Mouse (Mus musculus): ENCODE results near the gene Slc43a3. TPM values are rescaled to one million over a fixed set of nuclear protein-coding genes. Genes with fewer than 3 reads are reported as not detected.

Slc43a3 gene
- polyA plus RNA-seq, 1 experiment, result 142 TPM

DNA sequence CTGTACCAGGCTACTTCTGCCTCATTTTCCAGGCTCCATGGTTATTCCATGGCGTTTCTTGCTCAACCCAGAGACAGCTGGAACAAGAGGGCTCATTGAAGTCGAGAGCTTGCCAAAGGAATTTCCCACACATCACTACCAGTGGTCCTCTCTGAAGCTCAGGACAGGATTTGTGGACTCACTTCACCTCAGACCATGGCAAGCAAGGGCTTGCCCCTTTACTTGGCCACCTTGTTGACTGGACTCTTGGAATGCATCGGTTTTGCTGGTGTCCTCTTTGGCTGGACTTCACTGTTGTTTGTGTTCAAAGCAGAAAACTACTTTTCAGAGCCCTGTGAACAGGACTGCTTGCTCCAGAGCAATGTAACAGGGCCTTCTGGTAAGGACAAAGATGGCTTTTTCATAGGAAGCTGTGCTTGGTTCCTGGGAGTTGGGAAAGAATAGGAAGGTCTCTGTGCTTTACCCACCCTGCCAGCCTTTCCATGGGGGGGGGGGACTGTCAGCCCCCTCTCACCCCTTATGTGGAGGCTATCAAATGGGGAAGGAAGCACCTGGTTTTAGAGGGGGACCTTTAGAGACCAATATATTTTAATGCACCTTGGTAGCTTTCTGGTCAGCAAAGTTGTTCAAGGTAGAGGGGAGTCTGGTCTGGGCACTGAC lies 1.2 kb downstream of the Slc43a3 start:
- DNase-seq (ENCODE audit: low spot score), result no peak

DNA sequence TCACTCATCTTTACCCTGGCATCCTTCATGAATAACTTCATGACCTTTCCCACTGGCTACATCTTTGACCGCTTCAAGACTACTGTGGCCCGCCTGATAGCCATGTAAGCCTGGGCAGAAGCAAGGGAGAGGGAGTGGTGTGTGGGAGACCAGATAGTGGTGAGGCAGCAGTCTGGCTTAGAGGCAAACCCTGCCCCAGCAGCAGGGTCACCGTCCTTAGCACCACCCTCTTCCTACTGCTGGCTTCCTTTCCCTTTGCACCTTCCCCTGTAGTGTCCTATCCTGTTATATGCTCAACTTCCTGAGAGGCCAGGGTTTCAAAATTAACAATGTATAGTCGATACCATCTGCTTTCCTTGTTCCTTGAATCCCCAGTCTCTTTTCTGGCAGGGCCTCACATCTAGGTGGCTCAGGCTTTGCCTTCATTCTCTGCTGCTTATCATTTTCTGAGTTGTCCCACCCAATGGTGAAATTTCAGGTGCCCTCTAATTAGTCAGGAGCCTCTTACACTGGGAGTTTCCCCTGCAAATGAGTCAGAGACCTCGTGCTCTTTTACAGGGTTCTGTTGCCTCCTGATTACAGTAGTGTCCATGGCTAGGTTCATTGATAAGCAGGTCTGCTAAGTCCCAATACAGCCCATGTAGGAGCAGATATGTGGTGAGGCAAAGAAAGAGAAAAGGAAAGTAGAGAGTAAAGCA lies 2.0 kb downstream of the Slc43a3 start:
- no peak for DNase-seq (ENCODE audit: low spot score)

DNA sequence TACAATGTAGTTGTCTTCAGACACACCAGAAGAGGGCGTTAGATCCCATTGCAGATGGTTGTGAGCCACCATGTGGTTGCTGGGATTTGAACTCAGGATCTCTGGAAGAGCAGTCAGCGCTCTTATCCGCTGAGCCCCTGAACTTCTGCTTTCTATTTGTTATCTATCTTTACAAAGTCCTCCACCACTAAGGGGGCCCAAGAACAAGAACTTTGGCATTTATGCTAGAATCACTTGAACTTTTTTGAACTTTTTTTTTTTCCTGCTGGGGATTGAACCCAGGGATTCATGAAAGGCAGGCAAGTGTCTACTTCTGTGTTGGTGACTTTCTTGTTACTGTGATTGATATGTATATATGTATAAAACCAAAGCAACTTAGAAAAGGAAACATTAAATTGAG lies 2.9 kb downstream of the Slc43a3 start:
- no peak for DNase-seq (ENCODE audit: low spot score)

DNA sequence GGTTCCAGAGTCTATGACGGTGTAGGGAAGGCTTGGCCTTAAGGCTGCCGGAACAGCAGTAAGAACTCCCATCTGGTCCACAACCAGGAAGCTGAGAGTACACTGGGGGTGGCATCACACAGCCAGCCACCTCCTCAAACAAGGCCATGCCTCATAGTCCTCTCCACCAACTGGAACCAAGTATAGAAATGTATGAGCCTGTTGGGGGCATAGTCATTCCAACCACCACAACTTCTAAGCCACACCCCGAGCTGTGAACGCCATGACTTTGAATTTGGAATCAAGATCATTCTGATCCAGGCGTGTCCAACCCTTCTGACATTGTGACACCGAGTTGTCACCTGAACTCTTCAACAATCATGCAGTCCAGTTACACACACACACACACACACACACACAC lies 3.3 kb downstream of the Slc43a3 start:
- DNase-seq (ENCODE audit: low spot score), result no peak

DNA sequence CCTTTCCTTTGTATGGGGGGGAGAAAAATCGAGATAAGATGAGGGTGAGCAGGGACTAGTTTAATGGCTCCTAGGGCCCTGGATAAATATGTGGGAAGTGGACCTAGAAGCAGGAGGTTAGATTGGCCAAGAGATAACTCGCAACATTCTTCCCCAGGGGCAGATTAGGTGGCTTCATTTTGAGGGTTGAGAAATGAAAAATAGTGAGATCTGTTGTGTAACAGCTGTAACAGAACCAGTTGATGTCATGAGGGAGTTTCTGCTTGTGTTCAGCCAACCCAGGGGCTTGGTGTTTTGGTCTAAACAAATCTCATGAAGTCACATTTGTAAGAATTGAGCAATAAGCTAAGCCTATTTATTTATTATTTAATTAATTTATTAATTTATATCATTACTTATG lies 5.0 kb downstream of the Slc43a3 start:
- no peak for DNase-seq (ENCODE audit: low spot score)

DNA sequence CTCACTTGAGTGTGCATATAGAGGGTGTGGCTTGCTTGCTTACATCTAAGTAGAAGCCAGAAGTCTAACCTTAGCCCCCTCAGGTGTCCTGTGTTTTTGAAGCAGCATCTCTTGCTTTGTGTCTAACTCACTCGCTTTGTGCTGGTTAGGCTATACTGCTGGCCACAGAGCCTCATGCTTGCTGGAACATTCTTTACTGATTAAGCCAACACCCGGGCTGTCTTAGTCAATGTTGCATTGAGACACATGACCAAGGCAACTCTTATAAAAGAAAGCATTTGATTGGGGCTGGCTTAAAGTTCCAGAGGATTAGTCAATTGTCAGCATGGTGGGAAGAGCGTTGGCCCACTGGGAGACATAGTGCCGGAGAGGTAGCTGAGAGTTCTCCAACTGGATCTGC lies 5.4 kb downstream of the Slc43a3 start:
- DNase-seq (ENCODE audit: low spot score), result no peak

DNA sequence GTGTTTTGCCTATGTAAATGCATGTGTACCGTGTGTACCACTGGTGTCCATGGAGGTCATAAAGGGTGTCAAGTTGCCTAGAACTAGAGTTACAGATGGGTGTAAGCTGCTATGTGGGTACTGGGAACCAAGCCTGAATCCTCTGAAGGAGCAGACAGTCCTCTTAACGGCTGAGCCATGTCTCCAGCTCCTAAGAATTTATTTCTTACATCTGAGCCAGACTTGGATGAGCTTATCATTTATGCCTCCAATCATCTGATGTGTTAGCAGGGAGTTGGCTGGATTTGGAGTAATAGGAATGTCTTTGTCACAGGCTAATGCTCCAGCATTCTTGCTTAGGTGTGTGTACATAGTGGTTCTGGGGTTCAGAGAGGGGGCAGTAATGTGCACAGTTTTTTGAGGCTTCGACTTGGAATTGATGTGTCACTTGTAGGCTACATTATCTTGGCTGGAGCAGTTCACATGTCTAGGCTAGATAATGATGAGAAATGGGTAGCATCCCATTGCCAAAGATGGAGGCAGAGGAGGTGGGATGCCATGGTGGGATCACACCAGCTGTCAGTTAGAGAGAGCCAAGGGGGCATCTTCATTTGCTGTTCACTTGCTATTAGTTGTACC lies 10.9 kb downstream of the Slc43a3 start:
- DNase-seq (ENCODE audit: low spot score), result no peak

DNA sequence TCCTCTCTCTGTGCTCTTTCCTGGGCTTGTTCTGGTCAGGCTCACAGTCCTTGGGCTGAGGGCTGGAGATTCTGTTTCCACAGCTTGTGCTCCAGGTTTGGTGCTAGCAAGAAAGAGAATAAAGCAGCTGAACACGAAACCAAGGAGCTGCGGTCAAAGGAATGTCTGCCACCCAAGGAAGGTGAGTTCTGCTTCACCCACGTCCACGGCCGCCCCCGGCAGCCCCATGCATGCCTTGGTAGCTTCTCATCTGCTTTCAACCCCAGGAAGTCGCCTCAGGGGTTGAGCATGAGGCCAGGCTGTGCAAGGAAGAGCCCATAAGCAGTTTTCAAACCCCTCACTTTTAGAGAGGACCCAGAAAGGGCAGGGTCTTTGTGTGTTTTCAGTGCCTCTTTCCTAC lies 11.9 kb downstream of the Slc43a3 start:
- no peak for DNase-seq (ENCODE audit: low spot score)

DNA sequence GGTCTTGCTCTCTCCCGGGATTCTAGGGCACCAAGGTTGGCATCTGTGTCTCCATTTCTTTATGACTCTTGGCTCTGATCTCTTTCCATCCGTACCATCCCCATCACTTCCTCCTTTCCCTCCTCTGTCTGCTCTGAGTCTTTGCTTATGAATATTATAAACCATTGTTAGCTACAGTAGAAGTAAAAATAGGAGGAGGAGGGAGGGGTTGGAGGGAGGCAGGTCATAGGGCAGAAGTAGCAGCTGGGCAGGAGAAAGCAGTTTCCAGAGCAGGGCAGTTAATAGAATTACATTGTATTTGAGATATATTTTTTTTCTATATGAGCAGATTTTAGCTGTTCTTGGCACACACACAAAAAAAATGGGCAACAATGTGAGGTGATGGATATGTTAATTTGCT lies 12.3 kb downstream of the Slc43a3 start:
- no peak for DNase-seq (ENCODE audit: low spot score)

DNA sequence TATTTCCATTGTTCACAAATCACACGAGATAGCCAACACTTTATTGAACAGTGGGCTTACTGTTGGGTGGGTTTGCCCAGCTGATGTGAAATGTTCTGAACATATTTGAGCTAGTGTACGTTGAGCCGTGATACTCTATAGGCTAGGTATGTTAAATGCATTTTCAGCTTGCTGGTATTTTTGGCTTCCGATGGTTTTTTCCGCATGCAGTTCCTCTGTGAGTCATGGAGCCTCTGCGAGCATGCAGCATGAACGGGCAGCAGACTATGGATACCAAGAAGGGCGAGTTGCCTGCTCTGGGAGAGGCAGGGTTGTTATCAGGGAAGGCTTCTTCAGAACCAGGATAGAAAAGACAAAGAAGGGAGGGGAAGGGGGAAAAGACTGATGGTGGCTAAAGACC lies 14.6 kb downstream of the Slc43a3 start:
- no peak for DNase-seq (ENCODE audit: low spot score)

DNA sequence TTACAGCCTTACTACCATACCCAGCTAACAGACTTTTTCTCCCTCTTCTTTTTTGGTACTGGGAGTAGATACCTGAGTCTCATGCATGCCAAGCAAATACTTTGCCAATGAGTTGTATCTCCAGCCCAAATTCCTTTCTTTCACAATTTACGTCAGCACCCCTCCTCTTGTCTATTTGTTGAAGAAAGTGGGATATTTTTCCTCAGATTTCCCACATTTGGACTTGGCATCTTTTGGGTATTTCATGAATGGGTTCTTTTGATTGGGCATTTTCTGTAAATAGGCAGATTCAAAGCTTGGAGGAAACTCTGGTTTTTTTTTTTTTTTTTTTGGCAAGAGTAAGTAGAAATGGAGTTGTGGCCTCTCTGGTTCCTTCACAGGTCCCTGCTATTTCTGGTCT lies 15.9 kb downstream of the Slc43a3 start:
- DNase-seq (ENCODE audit: low spot score), result no peak

DNA sequence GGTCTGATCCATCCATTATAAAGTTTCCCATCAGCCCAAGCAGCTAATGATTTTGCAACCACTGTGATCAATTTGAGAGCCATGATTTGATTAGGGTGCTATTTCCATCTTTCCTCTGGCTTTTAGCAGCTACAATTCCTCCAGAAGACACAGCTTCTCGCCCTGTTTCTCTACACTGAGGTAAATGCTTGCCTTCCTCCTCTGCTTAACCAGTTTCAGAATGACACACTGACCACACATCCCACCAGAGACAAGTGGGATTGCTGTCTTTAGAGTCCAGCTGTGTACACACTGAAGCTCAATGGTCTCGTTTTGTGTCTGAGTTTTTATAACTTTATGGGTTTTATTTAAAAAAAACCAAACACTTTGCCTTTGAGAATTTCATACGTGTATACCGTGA lies 16.3 kb downstream of the Slc43a3 start:
- DNase-seq (ENCODE audit: low spot score), result no peak

DNA sequence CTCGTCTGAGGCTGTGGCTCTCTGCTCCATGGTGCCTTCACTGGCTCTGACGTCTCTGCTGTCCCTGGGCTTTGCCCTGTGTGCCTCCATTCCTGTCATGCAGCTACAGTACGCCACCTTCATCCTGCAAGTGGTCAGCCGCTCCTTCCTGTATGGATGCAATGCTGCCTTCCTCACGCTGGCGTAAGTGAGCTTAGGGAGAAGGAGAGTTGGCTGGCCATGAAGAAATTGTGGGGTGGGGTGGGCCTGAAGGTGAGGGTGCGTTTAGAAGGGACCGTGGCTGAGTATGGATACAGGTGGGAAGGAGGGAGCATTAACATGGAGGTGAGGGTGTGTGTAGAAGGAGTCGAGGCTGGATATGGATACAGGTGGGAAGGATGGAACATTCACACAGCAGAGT lies 19.1 kb downstream of the Slc43a3 start:
- no peak for DNase-seq (ENCODE audit: low spot score)

DNA sequence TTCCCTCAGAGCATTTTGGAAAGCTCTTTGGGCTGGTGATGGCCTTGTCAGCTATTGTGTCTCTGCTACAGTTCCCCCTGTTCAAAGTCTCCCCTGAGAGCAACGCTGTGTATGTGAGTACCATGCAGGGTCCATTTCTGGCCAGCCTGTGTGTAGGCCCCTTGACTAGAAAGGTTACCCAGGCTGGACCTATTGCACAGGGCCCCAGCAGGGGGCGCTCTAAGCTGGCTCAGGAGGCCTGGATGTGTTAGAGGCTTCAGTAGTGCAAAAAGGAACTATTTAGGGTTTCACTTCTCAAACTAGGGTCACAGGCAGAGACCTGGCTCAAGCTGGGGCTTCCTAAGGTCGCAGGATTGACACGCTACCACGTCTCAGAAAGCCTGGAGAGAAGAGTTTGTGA lies 19.9 kb downstream of the Slc43a3 start:
- DNase-seq (ENCODE audit: low spot score), result peak; percentile 39

DNA sequence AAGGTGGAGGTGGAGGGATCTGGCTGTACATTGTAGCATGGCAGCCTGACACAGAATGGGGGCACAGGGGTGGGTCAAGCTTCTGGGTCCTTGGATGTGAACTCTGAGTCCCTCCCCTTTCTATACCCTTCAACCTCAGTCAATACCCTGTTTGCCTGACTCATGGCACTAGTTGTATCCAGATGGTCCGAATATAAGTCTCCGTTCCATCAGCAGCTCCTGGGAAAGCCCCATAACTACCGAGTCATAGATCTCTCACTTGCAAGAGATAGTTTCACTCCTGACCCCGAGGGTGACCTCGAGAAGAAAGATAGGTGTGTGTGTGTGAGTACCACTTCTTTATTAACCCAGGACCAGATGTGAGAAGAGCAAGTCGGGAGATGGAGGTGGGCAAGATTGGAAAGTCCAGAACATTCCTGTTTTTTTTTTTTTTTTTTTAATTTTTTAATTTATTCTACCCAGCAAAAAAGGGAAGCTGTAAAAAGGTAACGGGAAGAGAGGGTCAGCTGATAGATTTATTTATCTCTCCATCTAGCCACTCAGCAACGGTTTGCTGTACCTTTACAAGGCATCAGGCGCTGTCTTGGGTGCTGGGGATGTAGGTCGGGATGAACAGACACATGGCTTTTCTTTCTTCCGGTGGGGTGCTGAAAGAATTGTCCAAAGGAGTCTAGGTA lies 22.3 kb downstream of the Slc43a3 start:
- DNase-seq (ENCODE audit: low spot score), result no peak

DNA sequence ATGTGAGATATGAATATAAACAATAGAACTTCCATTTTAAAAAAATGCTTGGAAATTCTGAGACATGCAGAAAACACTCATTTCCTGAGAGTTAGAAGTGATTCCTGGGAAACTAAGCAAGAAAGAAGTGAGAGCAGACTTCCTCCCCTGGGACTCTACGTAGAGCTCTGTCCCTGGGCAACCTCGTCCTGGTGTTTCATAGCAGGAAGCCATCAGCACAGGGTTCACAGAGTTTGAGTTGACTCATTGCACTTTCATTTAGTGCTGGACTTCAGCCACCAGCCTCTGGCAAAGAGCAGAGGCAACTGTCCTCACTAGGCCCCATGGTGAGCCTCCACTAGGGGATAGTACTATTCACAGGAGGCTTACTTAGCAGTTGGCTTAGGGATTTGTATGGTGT lies 24.9 kb downstream of the Slc43a3 start:
- DNase-seq (ENCODE audit: low spot score), result no peak

DNA sequence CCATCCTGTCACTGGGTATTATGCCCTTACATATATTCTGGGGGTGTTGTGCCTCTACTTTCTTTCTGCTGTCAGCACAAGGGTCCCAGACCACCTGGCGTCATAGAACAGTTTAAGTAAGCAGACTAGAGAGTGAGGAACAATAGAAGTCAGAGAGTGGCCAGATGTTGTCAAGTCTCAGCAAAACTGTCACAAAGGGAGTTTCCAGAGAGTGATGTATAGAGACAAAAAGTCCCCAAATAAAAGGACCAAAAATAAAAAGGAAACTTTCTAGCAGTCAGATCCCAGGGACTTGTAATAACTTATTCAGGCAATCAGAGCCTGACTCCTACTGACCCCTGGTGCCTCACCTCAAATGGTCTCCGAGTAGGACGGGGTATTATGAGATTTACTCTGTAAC lies 25.5 kb downstream of the Slc43a3 start:
- no peak for DNase-seq (ENCODE audit: low spot score)

DNA sequence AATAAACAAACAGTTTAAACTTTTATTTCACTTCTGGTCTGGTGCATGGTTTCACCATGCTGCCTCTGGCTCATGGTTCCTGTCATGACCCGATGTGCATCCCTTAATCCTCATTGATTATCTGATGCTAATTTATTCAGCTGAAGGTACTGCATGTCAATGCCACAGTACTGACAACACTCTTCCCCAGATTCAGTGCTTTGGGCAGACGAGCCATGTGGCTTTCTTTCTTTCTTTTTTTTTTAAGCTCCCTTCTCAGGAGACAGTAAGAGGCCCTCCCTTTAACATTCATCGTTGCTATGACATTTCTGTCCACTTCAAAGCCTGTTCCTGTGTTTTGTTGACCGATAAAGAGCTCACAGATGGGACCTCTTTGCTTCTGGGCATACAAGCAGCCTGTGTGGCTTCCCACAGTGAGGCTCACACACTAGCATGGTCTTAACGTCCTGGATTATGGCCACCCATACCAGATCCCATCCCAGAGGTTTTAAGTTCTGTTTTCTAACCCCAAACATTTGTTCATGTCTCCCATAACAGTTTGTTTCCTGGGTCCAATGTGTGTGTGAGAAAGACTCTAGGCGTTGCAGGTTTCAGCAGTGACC lies 26.6 kb downstream of the Slc43a3 start:
- DNase-seq (ENCODE audit: low spot score), result no peak

DNA sequence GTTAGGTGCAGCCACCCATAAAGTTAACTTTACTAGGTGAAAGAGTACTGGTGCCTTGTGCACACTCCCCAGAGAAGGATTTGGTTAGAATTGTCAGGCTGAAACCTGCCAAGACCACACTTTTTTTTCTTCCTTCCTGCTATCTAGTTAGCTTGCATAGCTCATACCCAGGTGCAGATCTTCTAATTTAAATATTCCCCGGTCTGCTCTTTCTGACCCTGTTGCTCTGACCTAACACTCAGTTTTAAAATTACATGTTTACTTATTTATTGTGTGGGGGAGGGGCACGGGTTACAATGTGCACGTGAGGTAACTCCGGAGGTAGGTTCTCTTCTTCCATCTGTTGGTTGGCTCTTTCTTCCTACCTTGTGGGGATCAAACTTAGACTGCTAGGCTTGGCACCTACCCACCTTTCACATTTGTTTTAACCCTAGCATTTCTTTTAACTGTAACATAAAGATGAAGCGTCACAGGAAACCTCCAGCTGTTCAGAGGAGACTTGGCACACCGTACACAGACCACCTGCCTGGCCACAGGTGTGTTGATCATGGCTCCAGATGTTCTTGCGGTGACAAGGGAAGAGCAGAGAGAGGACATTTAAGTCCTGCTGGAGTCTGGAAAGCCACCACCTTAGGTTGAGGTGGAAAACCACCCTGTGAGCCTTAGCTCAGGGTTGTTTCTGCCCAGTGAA lies 27.9 kb downstream of the Slc43a3 start:
- no peak for DNase-seq (ENCODE audit: low spot score)

DNA sequence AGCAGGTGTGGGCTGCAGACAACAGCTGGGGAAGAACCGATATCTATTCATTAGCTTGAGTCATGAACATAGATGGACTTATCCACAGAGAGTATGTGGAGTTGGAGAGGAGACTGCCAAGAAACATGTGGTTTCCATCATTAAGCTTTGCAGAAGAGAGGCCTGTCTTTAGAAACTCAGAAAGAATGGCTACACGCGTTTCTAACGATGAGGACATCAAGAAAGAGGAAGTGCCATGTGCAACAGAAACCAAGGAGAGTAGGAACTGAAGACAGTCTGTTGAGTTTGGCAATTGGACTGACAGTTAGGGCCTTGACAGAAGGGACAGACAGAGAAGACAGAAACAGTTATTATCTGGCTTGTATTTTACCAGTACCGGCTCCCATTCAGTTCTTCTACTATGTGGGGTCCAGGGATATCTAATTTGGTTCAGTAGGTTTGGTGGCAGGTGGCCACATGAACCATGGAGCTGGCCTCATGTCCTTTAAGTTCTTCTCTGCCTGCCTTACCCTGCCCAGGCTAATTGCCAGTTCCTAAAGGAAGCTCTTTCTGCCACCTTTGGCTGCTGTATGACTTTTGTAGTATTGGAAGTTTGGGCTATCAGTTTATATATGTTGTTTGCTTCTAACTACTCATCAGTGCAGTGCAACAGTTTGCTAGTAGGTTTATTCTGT lies 31.1 kb downstream of the Slc43a3 start:
- no peak for DNase-seq (ENCODE audit: low spot score)

DNA sequence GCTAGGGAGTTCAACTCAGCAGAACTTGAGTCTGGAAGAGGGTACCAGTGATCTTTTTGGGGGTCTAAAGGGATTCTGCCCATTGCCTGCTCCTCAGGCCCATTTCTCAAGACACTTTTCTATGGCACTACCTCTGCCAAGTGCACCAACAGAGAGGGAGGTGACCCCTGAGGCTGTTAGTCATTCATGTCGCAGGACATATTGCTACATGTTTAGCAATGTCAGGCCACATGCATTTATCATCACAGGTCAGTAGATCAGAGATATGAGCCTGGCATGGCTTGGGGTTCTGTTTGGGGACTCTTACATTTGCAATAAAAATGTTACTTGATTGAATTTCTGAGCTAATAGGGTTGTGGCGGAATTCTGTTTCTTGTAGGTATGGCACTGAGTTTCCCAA lies 39.2 kb downstream of the Slc43a3 start:
- no peak for DNase-seq (ENCODE audit: low spot score)
